Mouse (Mus musculus) heart, embryonic 11.5 days (tissue): ENCODE results near the gene Olfr1413. TPM values are rescaled to one million over a fixed set of nuclear protein-coding genes. Genes with fewer than 3 reads are reported as not detected.

ENCODE experiments used
- polyA plus RNA-seq: library from polyadenylated mRNA; unstranded; fragments of >200 nt; fragmentation: Nextera tagmentation; extraction: Ambion mirVana; gene quantifications from 2 replicates; pipeline ENCODE4 v1.2.1, GENCODE M21; 2014

Gene Olfr1413
- polyA plus RNA-seq, 1 experiment from 2014 or later, result not detected

Other genes with a start within 250 kb of the Olfr1413 start
- 462 and 465 TPM in 2 replicates for gene Ndufa10, start 97.5 kb upstream of the Olfr1413 start, polyA plus RNA-seq
- gene Olfr1416, start 86.2 kb upstream of the Olfr1413 start, polyA plus RNA-seq, result not detected in 2 replicates
- not detected in 2 replicates for gene Olfr1415, start 75.2 kb upstream of the Olfr1413 start, polyA plus RNA-seq
- not detected in 2 replicates for gene Olfr1414, start 52.7 kb upstream of the Olfr1413 start, polyA plus RNA-seq
- not detected in 2 replicates for gene Olfr1412, start 14.5 kb downstream of the Olfr1413 start, polyA plus RNA-seq
- gene Olfr1411, start 23.1 kb downstream of the Olfr1413 start, polyA plus RNA-seq, result not detected in 2 replicates
- gene Olfr1410, start 34.5 kb downstream of the Olfr1413 start, polyA plus RNA-seq, result not detected in 2 replicates
- gene Olfr12, start 46.5 kb downstream of the Olfr1413 start, polyA plus RNA-seq, result not detected in 2 replicates
- gene Cops9, start 70.7 kb downstream of the Olfr1413 start, polyA plus RNA-seq, result 382 and 405 TPM in 2 replicates
- gene Otos, start 77.5 kb downstream of the Olfr1413 start, polyA plus RNA-seq, result not detected in 2 replicates